Mouse (Mus musculus) kidney, embryonic 14.5 days (tissue): ENCODE measurements around the gene Srsf5. TPM values are rescaled to one million over a fixed set of nuclear protein-coding genes. Genes with fewer than 3 reads are reported as not detected.

Experiments used
- ATAC-seq: fragments of 200-750 bp; cut with Nextera tagmentation; 2 replicates; pipeline ENCODE4 v1.8.0; 2017; ENCODE audit warnings: moderate number of reproducible peaks, mild to moderate bottlenecking, moderate TSS enrichment, moderate library complexity; ENCODE audit not compliant: low FRiP score, low TSS enrichment
- H3K27ac ChIP-seq: fragments of 300-500 bp; sonication (generic); 2 replicates; pipeline ENCODE4 v1.5.1; 2014; ENCODE audit warnings: low read depth, mild to moderate bottlenecking, low read length, moderate library complexity, mixed read lengths
- H3K27me3 ChIP-seq: fragments of 300-500 bp; sonication (generic); 2 replicates; pipeline ENCODE4 v1.6.1; 2014; ENCODE audit warnings: mild to moderate bottlenecking, low read length; ENCODE audit not compliant: control insufficient read depth, insufficient read depth
- H3K36me3 ChIP-seq: fragments of 300-500 bp; sonication (generic); 2 replicates; pipeline ENCODE4 v1.6.1; 2014; ENCODE audit warnings: low read length, mixed read lengths; ENCODE audit not compliant: control insufficient read depth, insufficient read depth
- H3K4me1 ChIP-seq: fragments of 300-500 bp; sonication (generic); 2 replicates; pipeline ENCODE4 v1.6.1; 2014; ENCODE audit warnings: low read length, mixed read lengths; ENCODE audit not compliant: control insufficient read depth, insufficient read depth
- H3K4me2 ChIP-seq: fragments of 300-500 bp; sonication (generic); replicated peaks from 2 replicates; pipeline ENCODE4 v1.6.1; 2014; ENCODE audit warnings: low read depth, mild to moderate bottlenecking, low read length
- H3K4me3 ChIP-seq: fragments of 300-500 bp; sonication (generic); 2 replicates; pipeline ENCODE4 v1.5.1; 2014; ENCODE audit warnings: mild to moderate bottlenecking, low read length
- H3K9ac ChIP-seq: fragments of 300-500 bp; sonication (generic); 2 replicates; pipeline ENCODE4 v1.6.1; 2014; ENCODE audit warnings: low read depth, mild to moderate bottlenecking, low read length, moderate library complexity
- H3K9me3 ChIP-seq: fragments of 300-500 bp; sonication (generic); 2 replicates; pipeline ENCODE4 v1.6.1; 2016; ENCODE audit warnings: low read length; ENCODE audit not compliant: control insufficient read depth
- WGBS: fragments of 180-500 bp; shearing (Covaris S2); extraction: QIAGEN DNeasy Blood & Tissue Kit; methylation state at CpG from one replicate; pipeline ENCODE4 v1.1.7; 2014; 5-methylcytosine and 5-hydroxymethylcytosine counted together
- polyA plus RNA-seq: library from polyadenylated mRNA; unstranded; fragments of >200 nt; fragmentation: Nextera tagmentation; extraction: Ambion mirVana; gene quantifications from 2 replicates; pipeline ENCODE4 v1.2.1, GENCODE M21; 2014

Srsf5 gene
- 332 and 349 TPM in 2 replicates for polyA plus RNA-seq

DNA sequence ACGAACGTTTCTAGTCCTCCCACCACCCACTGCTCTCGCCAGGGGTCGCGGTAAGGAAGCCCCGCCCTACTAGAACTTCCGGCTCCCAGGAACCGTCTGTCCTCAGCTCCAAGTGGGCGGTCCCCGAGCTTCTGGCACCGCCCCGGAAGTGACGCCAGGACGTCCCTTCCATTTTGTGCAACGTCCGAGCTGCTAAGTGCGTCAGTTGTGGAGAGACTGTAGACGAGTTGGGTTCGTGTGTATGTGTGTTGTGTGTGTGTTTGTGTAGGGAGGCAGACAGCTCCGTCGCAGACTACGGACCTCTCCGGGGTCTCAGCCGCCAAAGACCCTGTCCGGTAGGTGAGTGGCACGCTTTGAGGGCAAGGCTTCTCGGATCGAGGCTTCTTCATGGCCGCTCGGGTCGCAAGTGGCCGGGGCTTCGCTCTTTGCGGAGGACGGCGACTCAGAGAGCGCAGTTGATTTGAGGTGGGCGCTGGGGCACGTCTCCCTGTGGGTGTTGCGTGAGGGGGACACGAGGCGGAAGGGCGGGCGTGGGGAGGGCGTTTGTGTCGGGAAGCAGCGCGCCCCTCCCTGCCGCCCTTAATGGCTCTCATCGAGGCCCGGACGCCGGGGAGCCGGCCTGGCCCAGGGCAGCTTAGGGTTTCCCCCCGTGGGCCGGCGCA, at the start of gene Srsf5:
Gene Srsf5, plus strand, starts transcription at position 171 of the 662 bp plus-strand sequence.
- peak within 1 kb of the TSS; percentile 63 for H3K4me2 ChIP-seq
- H3K27ac ChIP-seq: peak within 1 kb of the TSS; percentile 91
- WGBS: under 1% methylated on average over 54 of the region's 57 CpGs
- peaks cover 31% of the 10 kb centered on the region for H3K36me3 ChIP-seq
- H3K27me3 ChIP-seq: no peaks in the 10 kb centered on the region
- no peaks in the 10 kb centered on the region for H3K4me1 ChIP-seq
- peak; percentile 94 for ATAC-seq
- H3K4me3 ChIP-seq: peak within 1 kb of the TSS; percentile 86
- H3K9ac ChIP-seq: peak within 1 kb of the TSS; percentile 95
- no peaks in the 10 kb centered on the region for H3K9me3 ChIP-seq

DNA sequence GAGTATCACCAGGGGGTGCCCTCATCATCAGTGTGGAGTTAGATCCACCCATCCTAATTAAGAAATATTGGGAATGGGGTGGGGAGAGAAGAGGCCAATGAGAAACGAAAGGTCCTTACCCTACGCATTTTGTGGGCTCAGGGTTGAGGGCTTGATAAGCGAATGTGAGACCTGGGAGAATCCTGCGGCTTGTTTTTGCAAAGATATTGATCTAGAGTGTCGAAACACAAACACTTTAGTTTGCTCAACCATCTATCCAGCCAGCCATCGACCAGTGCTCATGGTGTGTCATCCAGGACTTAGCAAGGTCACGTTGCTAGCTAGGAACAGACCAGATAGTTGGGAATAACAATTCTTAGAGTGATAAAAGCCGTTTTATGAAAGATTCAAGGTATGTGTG, 35.7 kb upstream of the Srsf5 start:
- H3K27ac ChIP-seq: no peak overlapping the region
- no peaks in the 10 kb centered on the region for H3K4me1 ChIP-seq
- H3K4me3 ChIP-seq: no peak overlapping the region
- H3K27me3 ChIP-seq: no peaks in the 10 kb centered on the region
- no peaks in the 10 kb centered on the region for H3K36me3 ChIP-seq
- 85% methylated on average over 8 of the region's 8 CpGs for WGBS
- no peak overlapping the region for H3K4me2 ChIP-seq
- no peak overlapping the region for H3K9ac ChIP-seq
- ATAC-seq: no peak
- H3K9me3 ChIP-seq: no peaks in the 10 kb centered on the region

DNA sequence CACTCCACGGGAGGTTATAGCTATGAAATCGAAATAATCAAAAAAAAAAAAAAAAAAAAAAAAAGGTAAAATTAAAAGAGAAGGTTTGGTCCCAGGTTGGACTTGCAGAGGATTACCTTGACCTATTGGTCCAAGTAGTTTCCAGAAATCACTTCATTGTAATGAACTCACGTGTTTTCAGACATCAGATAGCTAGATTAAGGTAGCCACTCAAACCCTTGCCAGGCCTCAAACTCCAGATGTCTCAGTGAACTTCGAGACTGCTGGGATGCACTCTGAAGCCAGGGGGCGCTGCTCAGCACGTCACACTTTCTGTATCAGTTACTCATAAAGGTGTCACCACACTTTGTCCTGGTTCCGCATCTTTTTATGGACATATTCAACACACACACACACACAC, 27.5 kb upstream of the Srsf5 start:
- WGBS: 55% methylated on average over 7 of the region's 7 CpGs
- 0 out of 2 replicates have a peak, but pooled peaks cover 2% of the 10 kb centered on the region for H3K4me1 ChIP-seq
- H3K9me3 ChIP-seq: no peaks in the 10 kb centered on the region
- ATAC-seq: no peak
- no peak overlapping the region for H3K4me3 ChIP-seq
- no peaks in the 10 kb centered on the region for H3K36me3 ChIP-seq
- no peak overlapping the region for H3K4me2 ChIP-seq
- no peak overlapping the region for H3K9ac ChIP-seq
- H3K27ac ChIP-seq: no peak overlapping the region
- H3K27me3 ChIP-seq: no peaks in the 10 kb centered on the region

DNA sequence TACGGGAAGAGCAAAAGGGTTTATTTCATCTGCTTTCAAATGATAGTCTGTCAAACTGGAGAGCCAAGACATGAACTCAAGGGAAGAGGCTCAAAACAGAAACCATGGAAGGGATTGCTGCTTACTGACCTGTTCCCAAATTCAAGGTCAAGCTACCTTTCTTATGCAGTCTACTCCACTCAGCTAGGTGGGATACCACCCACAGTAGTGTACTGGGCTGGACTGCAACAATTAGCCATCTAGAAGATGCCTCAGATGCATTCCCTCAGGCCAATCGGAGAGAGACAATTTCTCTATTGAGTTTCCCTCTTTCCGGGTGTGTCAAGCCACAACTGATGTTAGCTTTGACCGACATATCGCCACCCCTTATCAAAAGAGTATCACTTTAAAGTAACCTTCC, 24.0 kb upstream of the Srsf5 start:
- Histone ChIP-seq H3K4me2 (no peak overlapping the region), H3K4me3 (no peak overlapping the region), H3K36me3 (no peaks in the 10 kb centered on the region), H3K9ac (no peak overlapping the region), H3K27me3 (no peaks in the 10 kb centered on the region), H3K27ac (no peak overlapping the region), H3K4me1 (0 out of 2 replicates have a peak, but pooled peaks cover 5% of the 10 kb centered on the region), H3K9me3 (no peaks in the 10 kb centered on the region)
- 92% methylated on average over 5 of the region's 5 CpGs for WGBS
- no peak for ATAC-seq

DNA sequence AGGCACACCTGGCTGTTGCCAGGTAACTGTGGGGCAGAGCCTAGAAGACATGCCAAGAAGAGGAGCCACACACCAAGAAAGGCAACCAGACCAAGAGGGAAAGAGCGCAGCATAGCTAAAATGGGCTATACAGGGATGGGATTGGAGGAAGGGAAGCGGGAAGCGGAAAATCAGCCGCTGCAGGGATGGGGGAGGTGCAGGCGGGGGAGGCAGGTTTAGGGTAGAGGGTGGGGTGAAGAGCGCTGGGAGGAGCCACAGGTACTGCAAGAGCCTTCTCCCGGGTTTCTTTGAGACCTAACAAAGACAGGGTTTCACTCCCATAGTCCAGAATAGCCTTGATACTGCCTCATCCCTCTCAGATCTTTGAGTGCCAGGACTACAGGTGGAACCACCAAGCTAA, 22.4 kb upstream of the Srsf5 start:
- H3K27ac ChIP-seq: no peak overlapping the region
- H3K9me3 ChIP-seq: no peaks in the 10 kb centered on the region
- H3K36me3 ChIP-seq: no peaks in the 10 kb centered on the region
- ATAC-seq: peak; percentile 55
- H3K27me3 ChIP-seq: no peaks in the 10 kb centered on the region
- no peak overlapping the region for H3K9ac ChIP-seq
- 5% methylated on average over 7 of the region's 7 CpGs for WGBS
- peak overlapping the region; percentile 21 for H3K4me2 ChIP-seq
- peak overlapping the region; percentile 16 for H3K4me3 ChIP-seq
- H3K4me1 ChIP-seq: 0 out of 2 replicates have a peak, but pooled peaks cover 5% of the 10 kb centered on the region

DNA sequence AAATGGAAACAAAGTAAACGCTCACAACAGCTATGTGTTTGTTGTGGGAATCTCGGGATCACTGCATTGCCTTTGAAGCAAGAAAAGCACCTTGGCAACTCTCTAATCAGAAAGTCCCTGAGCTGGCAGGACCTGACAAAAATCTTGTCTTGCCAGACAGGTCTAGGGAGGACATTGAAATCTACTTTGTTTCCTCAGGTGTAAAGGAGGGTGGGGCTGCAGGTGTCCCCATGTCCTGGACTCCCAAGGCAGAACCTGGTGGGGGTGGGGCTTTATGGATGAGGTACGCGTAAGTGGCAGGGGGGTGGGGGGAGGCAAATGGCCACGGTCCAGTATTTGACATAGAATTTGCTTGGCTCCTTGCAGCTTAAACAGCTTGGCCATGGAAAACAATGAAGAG, 21.7 kb upstream of the Srsf5 start:
- WGBS: 57% methylated on average over 5 of the region's 5 CpGs
- H3K27me3 ChIP-seq: no peaks in the 10 kb centered on the region
- H3K27ac ChIP-seq: no peak overlapping the region
- 0 out of 2 replicates have a peak, but pooled peaks cover 5% of the 10 kb centered on the region for H3K4me1 ChIP-seq
- H3K4me2 ChIP-seq: no peak overlapping the region
- H3K36me3 ChIP-seq: no peaks in the 10 kb centered on the region
- H3K4me3 ChIP-seq: no peak overlapping the region
- H3K9me3 ChIP-seq: no peaks in the 10 kb centered on the region
- H3K9ac ChIP-seq: no peak overlapping the region
- ATAC-seq: no peak

DNA sequence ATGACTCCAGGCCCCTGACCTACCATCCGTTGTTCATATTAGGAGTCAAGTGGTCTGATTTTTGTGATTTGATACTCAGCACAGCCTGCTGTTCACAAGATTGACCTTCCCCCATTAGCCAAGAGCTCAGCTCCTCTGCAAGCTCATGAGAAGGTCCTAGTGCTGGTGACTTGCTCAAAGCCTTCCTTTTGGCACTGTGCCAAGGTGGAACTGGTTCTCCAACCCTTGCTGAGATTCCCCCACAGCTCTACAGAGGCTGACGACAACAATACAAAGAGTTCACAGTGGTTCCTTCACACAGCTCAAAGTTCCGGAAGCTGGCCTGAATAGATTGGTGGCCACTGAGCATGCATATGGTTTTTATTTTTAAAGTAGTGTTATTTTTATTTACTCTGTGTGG, 21.1 kb upstream of the Srsf5 start:
- H3K4me3 ChIP-seq: no peak overlapping the region
- ATAC-seq: no peak
- H3K27ac ChIP-seq: no peak overlapping the region; the same call in 1 of the 2 replicates
- no peaks in the 10 kb centered on the region for H3K27me3 ChIP-seq
- 0 out of 2 replicates have a peak, but pooled peaks cover 5% of the 10 kb centered on the region for H3K4me1 ChIP-seq
- H3K36me3 ChIP-seq: no peaks in the 10 kb centered on the region
- WGBS: 65% methylated on average over 3 of the region's 3 CpGs
- H3K9me3 ChIP-seq: no peaks in the 10 kb centered on the region
- H3K9ac ChIP-seq: no peak overlapping the region
- no peak overlapping the region for H3K4me2 ChIP-seq

DNA sequence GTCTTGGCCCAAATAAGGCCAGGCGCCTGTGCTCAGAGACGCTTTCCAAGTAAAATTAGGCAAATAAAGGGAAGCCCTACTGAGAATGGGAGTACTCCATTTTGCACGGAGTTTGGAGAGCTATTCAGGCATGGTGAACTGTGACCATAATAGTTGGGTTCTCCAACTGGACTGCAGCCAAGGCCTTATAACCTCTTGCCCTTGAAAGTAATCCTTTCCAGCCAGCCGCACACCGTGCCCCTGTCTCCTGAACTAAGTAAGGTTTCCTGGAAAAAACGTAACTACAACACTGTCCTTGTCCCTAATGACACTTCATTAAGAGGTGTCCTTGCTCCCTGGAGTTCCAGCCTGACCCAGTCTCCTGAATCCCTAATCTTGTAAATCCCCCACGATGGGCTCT, 19.4 kb upstream of the Srsf5 start:
- WGBS: 31% methylated on average over 7 of the region's 7 CpGs
- no peak overlapping the region for H3K27ac ChIP-seq
- ATAC-seq: 0 out of 2 replicates have a peak, but pooled peaks have one; percentile 13

DNA sequence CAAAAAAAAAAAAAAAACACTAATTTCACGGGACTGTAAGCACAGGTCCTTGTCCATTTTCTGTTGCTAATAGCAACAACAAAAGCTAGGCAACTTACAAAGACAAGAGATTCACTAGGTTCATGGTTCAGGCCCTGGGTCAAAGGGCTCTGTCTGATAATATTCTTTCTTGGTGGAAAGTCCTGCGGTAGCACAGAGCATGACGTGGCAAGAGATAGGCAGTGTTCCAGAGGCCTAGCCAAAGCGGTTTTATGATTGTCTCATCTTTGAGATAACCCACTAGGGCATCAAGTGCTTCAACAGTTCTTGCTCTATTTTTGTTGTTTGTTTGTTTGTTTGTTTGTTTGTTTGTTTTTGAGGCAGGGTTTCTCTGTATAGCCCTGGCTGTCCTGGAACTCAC, 18.8 kb upstream of the Srsf5 start:
- Histone ChIP-seq H3K9ac (no peak overlapping the region), H3K4me1 (0 out of 2 replicates have a peak, but pooled peaks cover 5% of the 10 kb centered on the region), H3K27ac (no peak overlapping the region), H3K4me3 (no peak overlapping the region), H3K27me3 (no peaks in the 10 kb centered on the region), H3K36me3 (no peaks in the 10 kb centered on the region), H3K4me2 (no peak overlapping the region), H3K9me3 (no peaks in the 10 kb centered on the region)
- WGBS: 88% methylated on average over 4 of the region's 4 CpGs
- ATAC-seq: no peak

More for the DNA sequence above, 19.4 kb upstream of the Srsf5 start:
- Histone ChIP-seq H3K9ac (no peak overlapping the region), H3K27me3 (no peaks in the 10 kb centered on the region), H3K36me3 (no peaks in the 10 kb centered on the region), H3K4me2 (no peak overlapping the region), H3K4me1 (0 out of 2 replicates have a peak, but pooled peaks cover 5% of the 10 kb centered on the region), H3K9me3 (no peaks in the 10 kb centered on the region), H3K4me3 (no peak overlapping the region)
